Mouse (Mus musculus): ENCODE data around the gene Phf21a. TPM values are rescaled to one million over a fixed set of nuclear protein-coding genes. Genes with fewer than 3 reads are reported as not detected.
"Not testable (repeated sequence)": the region's sequence is repeated elsewhere in the genome, so short reads cannot be mapped to it uniquely, and the experiment has no call there.

Phf21a gene
- polyA plus RNA-seq, 1 experiment from 2014 or later: 36.7 TPM

GRCm38 (mm10) chr2:92089782-92090181, 3.1 kb upstream of the Phf21a start:
- Histone ChIP-seq H3K27ac (replicated peaks) (no peak overlapping the region), H3K4me3 (no peak overlapping the region), H3K9me3 (replicated peaks) (no peaks in the 10 kb centered on the region; the same call in 1 of the 2 replicates), H3K4me1 (no peaks in the 10 kb centered on the region), H3K27me3 (ENCODE audit: low read depth, poor library complexity, severe bottlenecking) (no peaks in the 10 kb centered on the region), H3K36me3 (no peaks in the 10 kb centered on the region)
- 89% methylated on average over 4 of the region's 4 CpGs for WGBS
- no peak for DNase-seq (ENCODE audit: low spot score)

GRCm38 (mm10) chr2:92093503-92093902, 586 bp downstream of the Phf21a start:
- 86% methylated on average over 2 of the region's 2 CpGs for WGBS
- H3K9me3 ChIP-seq (replicated peaks); DNase-seq (ENCODE audit: low spot score); H3K36me3 ChIP-seq; H3K4me1 ChIP-seq; H3K27ac ChIP-seq (replicated peaks); H3K4me3 ChIP-seq; H3K27me3 ChIP-seq (ENCODE audit: low read depth, poor library complexity, severe bottlenecking): not testable (repeated sequence)

GRCm38 (mm10) chr2:92094078-92094477, 1.2 kb downstream of the Phf21a start:
- Histone ChIP-seq H3K27me3 (ENCODE audit: low read depth, poor library complexity, severe bottlenecking) (no peaks in the 10 kb centered on the region), H3K9me3 (replicated peaks) (no peaks in the 10 kb centered on the region; the same call in 1 of the 2 replicates), H3K36me3 (no peaks in the 10 kb centered on the region), H3K4me1 (no peaks in the 10 kb centered on the region), H3K4me3 (no peak overlapping the region), H3K27ac (replicated peaks) (no peak overlapping the region)
- DNase-seq (ENCODE audit: low spot score): no peak
- WGBS: 75% methylated on average over 8 of the region's 8 CpGs

- no peak for DNase-seq (ENCODE audit: low spot score)
- Histone ChIP-seq H3K27me3 (ENCODE audit: low read depth, poor library complexity, severe bottlenecking) (no peaks in the 10 kb centered on the region), H3K27ac (replicated peaks) (no peak overlapping the region), H3K9me3 (replicated peaks) (peaks cover 11% of the 10 kb centered on the region; the same call in 1 of the 2 replicates), H3K4me1 (no peaks in the 10 kb centered on the region), H3K4me3 (no peak overlapping the region), H3K36me3 (no peaks in the 10 kb centered on the region)
- WGBS: 88% methylated on average over 6 of the region's 6 CpGs
Observed at GRCm38 (mm10) chr2:92100768-92101167, 7.9 kb downstream of the Phf21a start.

- H3K9me3 ChIP-seq (replicated peaks): no peaks in the 10 kb centered on the region
- H3K36me3 ChIP-seq: no peaks in the 10 kb centered on the region
- no peak for DNase-seq (ENCODE audit: low spot score)
- H3K4me1 ChIP-seq: no peaks in the 10 kb centered on the region
- H3K27ac ChIP-seq (replicated peaks): no peak overlapping the region
- H3K4me3 ChIP-seq: no peak overlapping the region
- H3K27me3 ChIP-seq (ENCODE audit: low read depth, poor library complexity, severe bottlenecking): no peaks in the 10 kb centered on the region
- 83% methylated on average over 5 of the region's 5 CpGs for WGBS
Observed at GRCm38 (mm10) chr2:92124523-92124922, 31.6 kb downstream of the Phf21a start.

GRCm38 (mm10) chr2:92125330-92125729, 32.4 kb downstream of the Phf21a start:
- Histone ChIP-seq H3K27me3 (ENCODE audit: low read depth, poor library complexity, severe bottlenecking) (no peaks in the 10 kb centered on the region), H3K4me1 (no peaks in the 10 kb centered on the region), H3K4me3 (no peak overlapping the region), H3K9me3 (replicated peaks) (no peaks in the 10 kb centered on the region), H3K36me3 (no peaks in the 10 kb centered on the region), H3K27ac (replicated peaks) (no peak overlapping the region)
- DNase-seq (ENCODE audit: low spot score): no peak
- 95% methylated on average over 8 of the region's 8 CpGs for WGBS

- no peak overlapping the region for H3K4me3 ChIP-seq
- H3K4me1 ChIP-seq: no peaks in the 10 kb centered on the region
- no peaks in the 10 kb centered on the region for H3K36me3 ChIP-seq
- no peaks in the 10 kb centered on the region for H3K27me3 ChIP-seq (ENCODE audit: low read depth, poor library complexity, severe bottlenecking)
- no peak for DNase-seq (ENCODE audit: low spot score)
- 96% methylated on average over 7 of the region's 7 CpGs for WGBS
- no peaks in the 10 kb centered on the region for H3K9me3 ChIP-seq (replicated peaks)
- H3K27ac ChIP-seq (replicated peaks): no peak overlapping the region
Observed at GRCm38 (mm10) chr2:92130071-92130470, 37.2 kb downstream of the Phf21a start.

GRCm38 (mm10) chr2:92138736-92139135, 45.8 kb downstream of the Phf21a start:
- no peak overlapping the region for H3K4me3 ChIP-seq
- H3K36me3 ChIP-seq: no peaks in the 10 kb centered on the region
- H3K27me3 ChIP-seq (ENCODE audit: low read depth, poor library complexity, severe bottlenecking): 0 out of 2 replicates have a peak, but pooled peaks cover 5% of the 10 kb centered on the region
- no peaks in the 10 kb centered on the region for H3K9me3 ChIP-seq (replicated peaks)
- peaks cover 18% of the 10 kb centered on the region for H3K4me1 ChIP-seq
- DNase-seq (ENCODE audit: low spot score): no peak
- H3K27ac ChIP-seq (replicated peaks): no peak overlapping the region

- peaks cover 22% of the 10 kb centered on the region for H3K4me1 ChIP-seq
- H3K27me3 ChIP-seq (ENCODE audit: low read depth, poor library complexity, severe bottlenecking): 0 out of 2 replicates have a peak, but pooled peaks cover 5% of the 10 kb centered on the region
- H3K36me3 ChIP-seq: no peaks in the 10 kb centered on the region
- no peak overlapping the region for H3K4me3 ChIP-seq
- no peak for DNase-seq (ENCODE audit: low spot score)
- no peaks in the 10 kb centered on the region for H3K9me3 ChIP-seq (replicated peaks)
- H3K27ac ChIP-seq (replicated peaks): no peak overlapping the region
Observed at GRCm38 (mm10) chr2:92139365-92139764, 46.4 kb downstream of the Phf21a start.

- WGBS: 21% methylated on average over 7 of the region's 7 CpGs
- H3K4me1 ChIP-seq: peaks cover 22% of the 10 kb centered on the region
- no peaks in the 10 kb centered on the region for H3K36me3 ChIP-seq
- H3K4me3 ChIP-seq: peak overlapping the region; percentile 26
- 0 out of 2 replicates have a peak, but pooled peaks cover 5% of the 10 kb centered on the region for H3K27me3 ChIP-seq (ENCODE audit: low read depth, poor library complexity, severe bottlenecking)
- no peaks in the 10 kb centered on the region for H3K9me3 ChIP-seq (replicated peaks)
- DNase-seq (ENCODE audit: low spot score): no peak
- H3K27ac ChIP-seq (replicated peaks): peak overlapping the region; percentile 49; the same call in 1 of the 2 replicates
Observed at GRCm38 (mm10) chr2:92140383-92140782, 47.5 kb downstream of the Phf21a start.

GRCm38 (mm10) chr2:92141073-92141472, 48.2 kb downstream of the Phf21a start:
- H3K27me3 ChIP-seq (ENCODE audit: low read depth, poor library complexity, severe bottlenecking): 0 out of 2 replicates have a peak, but pooled peaks cover 5% of the 10 kb centered on the region
- no peak overlapping the region for H3K27ac ChIP-seq (replicated peaks)
- 25% methylated on average over 11 of the region's 11 CpGs for WGBS
- H3K4me3 ChIP-seq: peak overlapping the region; percentile 26; the same call in 1 of the 2 replicates
- no peak for DNase-seq (ENCODE audit: low spot score)
- no peaks in the 10 kb centered on the region for H3K9me3 ChIP-seq (replicated peaks)
- peaks cover 22% of the 10 kb centered on the region for H3K4me1 ChIP-seq
- H3K36me3 ChIP-seq: no peaks in the 10 kb centered on the region

GRCm38 (mm10) chr2:92143932-92144331, 51.0 kb downstream of the Phf21a start:
- no peak for DNase-seq (ENCODE audit: low spot score)
- H3K36me3 ChIP-seq: no peaks in the 10 kb centered on the region
- H3K9me3 ChIP-seq (replicated peaks): no peaks in the 10 kb centered on the region
- peaks cover 22% of the 10 kb centered on the region for H3K4me1 ChIP-seq
- 0 out of 2 replicates have a peak, but pooled peaks cover 5% of the 10 kb centered on the region for H3K27me3 ChIP-seq (ENCODE audit: low read depth, poor library complexity, severe bottlenecking)
- no peak overlapping the region for H3K4me3 ChIP-seq
- WGBS: 34% methylated on average over 5 of the region's 5 CpGs
- H3K27ac ChIP-seq (replicated peaks): no peak overlapping the region

- DNase-seq (ENCODE audit: low spot score); H3K27ac ChIP-seq (replicated peaks); H3K4me3 ChIP-seq; H3K36me3 ChIP-seq; H3K27me3 ChIP-seq (ENCODE audit: low read depth, poor library complexity, severe bottlenecking); H3K4me1 ChIP-seq; H3K9me3 ChIP-seq (replicated peaks): not testable (repeated sequence)
- WGBS: 86% methylated on average over 5 of the region's 5 CpGs
Observed at GRCm38 (mm10) chr2:92147925-92148750, 55.2 kb downstream of the Phf21a start.

All from midbrain, embryonic 10.5 days (tissue).